Mouse (Mus musculus) liver, embryonic 16.5 days (tissue): ENCODE measurements around the gene Gm13696. TPM values are rescaled to one million over a fixed set of nuclear protein-coding genes. Genes with fewer than 3 reads are reported as not detected.
"Not testable (repeated sequence)": the region's sequence is repeated elsewhere in the genome, so short reads cannot be mapped to it uniquely, and the experiment has no call there.

Source experiments
- ATAC-seq: fragments of 200-750 bp; cut with Nextera tagmentation; 2 replicates; pipeline ENCODE4 v1.8.0; 2017; ENCODE audit warnings: low read depth, mild to moderate bottlenecking, moderate number of reproducible peaks, moderate library complexity
- H3K27ac ChIP-seq: fragments of 300-500 bp; sonication (generic); 2 replicates; pipeline ENCODE4 v1.5.1; 2014; ENCODE audit warnings: mild to moderate bottlenecking, low read length
- H3K27me3 ChIP-seq: fragments of 300-500 bp; sonication (generic); 2 replicates; pipeline ENCODE4 v1.6.1; 2014; ENCODE audit warnings: low read depth, low read length, mixed read lengths; ENCODE audit not compliant: control insufficient read depth, insufficient read depth
- H3K36me3 ChIP-seq: fragments of 300-500 bp; sonication (generic); 2 replicates; pipeline ENCODE4 v1.6.1; 2014; ENCODE audit warnings: mild to moderate bottlenecking; ENCODE audit not compliant: control insufficient read depth, insufficient read depth
- H3K4me1 ChIP-seq: fragments of 300-500 bp; sonication (generic); 2 replicates; pipeline ENCODE4 v1.6.1; 2014; ENCODE audit warnings: low read depth, low read length, mixed read lengths; ENCODE audit not compliant: control insufficient read depth
- H3K4me2 ChIP-seq: fragments of 300-500 bp; sonication (generic); 2 replicates; pipeline ENCODE4 v1.6.1; 2014; ENCODE audit warnings: low read depth, low read length, mixed read lengths
- H3K4me3 ChIP-seq: fragments of 300-500 bp; sonication (generic); 2 replicates; pipeline ENCODE4 v1.5.1; 2014; ENCODE audit warnings: low read depth, mild to moderate bottlenecking, low read length
- H3K9ac ChIP-seq: fragments of 300-500 bp; sonication (generic); 2 replicates; pipeline ENCODE4 v1.6.1; 2014; ENCODE audit warnings: low read depth, low read length
- H3K9me3 ChIP-seq: fragments of 300-500 bp; sonication (generic); replicated peaks from 2 replicates; pipeline ENCODE4 v1.6.1; 2016; ENCODE audit warnings: low read length; ENCODE audit not compliant: control insufficient read depth
- WGBS: fragments of 180-500 bp; shearing (Covaris S2); extraction: QIAGEN DNeasy Blood & Tissue Kit; methylation state at CpG from one replicate; pipeline ENCODE4 v1.1.7; 2014; ENCODE audit not compliant: insufficient replicate concordance; 5-methylcytosine and 5-hydroxymethylcytosine counted together
- polyA plus RNA-seq: library from polyadenylated mRNA; unstranded; fragments of >200 nt; fragmentation: Nextera tagmentation; extraction: Ambion mirVana; gene quantifications from 2 replicates; pipeline ENCODE4 v1.2.1, GENCODE M21; 2015

Gm13696 gene
- polyA plus RNA-seq = not detected in 2 replicates

DNA sequence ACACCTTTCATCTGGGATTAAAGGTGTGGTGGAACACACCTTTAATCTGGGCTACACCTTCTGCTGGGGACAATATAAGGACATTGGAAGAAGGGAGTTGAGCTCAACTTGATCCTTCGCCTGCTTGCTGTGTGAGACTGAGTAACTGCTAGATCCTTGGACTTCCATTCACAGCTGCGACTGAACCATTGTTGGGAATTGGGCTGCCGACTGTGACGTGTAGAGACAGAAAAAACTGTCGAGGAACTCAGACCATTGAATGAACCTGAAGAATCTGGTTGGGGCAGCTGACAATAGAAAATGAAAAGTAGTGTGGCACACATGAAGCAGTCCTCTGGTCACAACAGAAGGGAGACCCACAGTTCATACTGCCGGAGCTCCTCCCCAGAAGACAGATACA lies at the start of gene Gm13696:
Gene Gm13696, plus strand, starts transcription at position 301 of the 400 bp plus-strand sequence.
- not testable (repeated sequence) for H3K9me3 ChIP-seq, H3K4me3 ChIP-seq, H3K4me1 ChIP-seq, H3K36me3 ChIP-seq, ATAC-seq, H3K4me2 ChIP-seq, H3K27ac ChIP-seq, H3K9ac ChIP-seq, H3K27me3 ChIP-seq
- no CpG with 5 or more reads among the region's 6 CpGs for WGBS

DNA sequence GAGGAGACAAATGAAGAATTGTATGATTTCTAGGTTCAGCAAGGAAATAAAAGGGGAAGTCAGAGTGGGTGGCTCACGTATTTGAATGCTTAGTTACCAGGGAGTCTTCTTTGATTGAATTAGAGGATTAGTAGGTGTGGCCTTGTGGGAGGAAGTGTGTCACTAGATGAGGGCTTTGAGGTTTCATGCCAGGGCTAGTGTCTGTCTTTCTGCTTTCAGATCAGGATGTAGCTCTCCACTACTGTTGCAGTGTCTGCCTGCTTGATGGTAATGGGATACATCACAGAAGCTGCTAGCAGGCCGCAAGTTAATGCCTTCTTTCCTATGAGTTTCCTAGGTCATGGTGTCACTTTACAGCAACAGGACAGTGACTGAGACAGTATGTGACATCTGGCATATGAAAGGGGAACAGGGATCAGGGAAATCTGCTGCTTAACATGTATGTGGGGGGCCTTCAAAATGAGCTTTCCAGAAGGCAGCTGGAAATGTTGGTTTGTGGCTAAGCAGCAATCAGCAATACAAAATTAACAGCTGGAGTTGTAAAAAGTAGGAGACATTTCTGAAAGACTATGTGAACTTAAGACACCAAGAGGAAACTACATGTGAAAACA lies 43.3 kb upstream of the Gm13696 start:
- Histone ChIP-seq H3K9ac (no peak overlapping the region), H3K4me2 (no peak overlapping the region), H3K27ac (no peak overlapping the region), H3K4me3 (no peak overlapping the region), H3K36me3 (no peaks in the 10 kb centered on the region), H3K9me3 (no peaks in the 10 kb centered on the region), H3K27me3 (no peaks in the 10 kb centered on the region), H3K4me1 (no peaks in the 10 kb centered on the region)
- no peak for ATAC-seq
- 10% methylated on average over 2 of the region's 2 CpGs for WGBS

DNA sequence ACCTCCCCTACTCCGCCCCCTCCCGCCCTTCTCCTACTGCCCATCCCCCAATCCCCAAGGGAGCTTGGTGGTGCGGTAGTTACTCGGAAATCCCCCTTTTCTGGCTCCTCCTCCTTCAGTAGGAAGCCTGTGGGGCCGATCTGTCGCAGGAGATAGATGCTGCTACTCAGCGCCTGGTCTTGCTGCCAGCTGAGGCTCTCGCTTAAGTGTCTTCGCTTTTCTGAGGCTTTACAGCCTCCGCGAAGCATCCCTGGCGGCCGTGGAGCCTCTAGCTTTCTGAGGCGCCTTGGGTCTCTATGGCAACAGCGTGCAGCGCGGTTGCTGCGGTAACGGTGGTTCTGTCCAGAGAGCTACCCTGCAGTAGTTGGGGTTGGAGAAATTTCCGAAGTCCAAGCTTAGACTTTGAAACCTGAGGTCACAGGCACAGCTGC lies 32.0 kb upstream of the Gm13696 start, which contains the start of gene Zswim2:
Gene Zswim2, minus strand, starts transcription at position 298 of the 431 bp plus-strand sequence.
- 0 out of 2 replicates have a peak within 1 kb of the TSS, but pooled peaks have one; percentile 30 for H3K4me2 ChIP-seq

DNA sequence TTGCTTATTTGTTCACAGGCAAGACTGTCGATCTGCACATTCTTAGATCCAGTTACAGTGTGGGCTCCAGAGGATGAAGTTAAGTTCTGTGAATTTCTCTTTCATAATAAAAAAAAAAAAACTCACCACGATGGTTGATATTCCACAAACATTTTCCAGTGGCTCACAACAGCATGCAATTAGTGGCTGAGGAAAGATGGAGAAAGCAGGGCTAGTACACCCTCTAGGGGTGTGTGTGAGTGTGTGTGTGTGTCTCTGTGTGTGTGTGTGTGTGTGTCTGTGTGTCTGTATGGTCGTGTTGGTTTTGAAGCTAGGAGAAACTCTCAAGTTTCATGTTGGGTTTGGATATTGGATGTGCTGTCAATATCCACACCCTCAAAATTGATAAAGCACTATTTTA lies 31.5 kb upstream of the Gm13696 start:
- WGBS = 17% methylated on average over 3 of the region's 3 CpGs
- no peak for ATAC-seq
- Histone ChIP-seq H3K9me3 (no peaks in the 10 kb centered on the region), H3K9ac (no peak overlapping the region), H3K4me3 (no peak overlapping the region), H3K4me2 (no peak overlapping the region), H3K27me3 (no peaks in the 10 kb centered on the region), H3K36me3 (no peaks in the 10 kb centered on the region), H3K27ac (no peak overlapping the region), H3K4me1 (no peaks in the 10 kb centered on the region)

More for the DNA sequence above, 32.0 kb upstream of the Gm13696 start, which contains the start of gene Zswim2:
- no peak within 1 kb of the TSS for H3K9ac ChIP-seq
- H3K4me3 ChIP-seq = no peak within 1 kb of the TSS
- H3K27me3 ChIP-seq = no peaks in the 10 kb centered on the region
- no peak for ATAC-seq
- 1% methylated on average over 20 of the region's 20 CpGs for WGBS
- H3K36me3 ChIP-seq = no peaks in the 10 kb centered on the region
- no peaks in the 10 kb centered on the region for H3K9me3 ChIP-seq
- no peak within 1 kb of the TSS for H3K27ac ChIP-seq
- H3K4me1 ChIP-seq = no peaks in the 10 kb centered on the region

DNA sequence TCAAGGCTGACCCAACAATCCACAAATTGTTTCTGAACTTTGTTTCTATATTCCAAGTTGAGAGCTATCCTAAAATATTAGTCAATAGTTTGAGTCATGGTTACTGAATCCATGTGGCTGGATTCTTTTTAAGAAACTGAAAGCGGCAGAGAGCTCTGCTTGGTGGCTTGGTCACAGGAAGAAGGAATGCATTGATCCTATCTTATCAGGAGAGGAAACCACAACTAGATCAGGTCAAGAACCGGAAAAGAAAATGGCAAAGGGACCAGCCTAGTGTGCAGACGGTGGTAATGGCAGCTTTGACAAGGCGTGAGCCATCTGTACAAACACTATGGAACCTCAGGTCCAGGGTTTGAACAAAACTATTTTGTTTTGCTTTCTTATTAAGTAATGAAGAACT lies 31.1 kb upstream of the Gm13696 start:
- no peak for ATAC-seq
- Histone ChIP-seq H3K36me3 (no peaks in the 10 kb centered on the region), H3K27me3 (no peaks in the 10 kb centered on the region), H3K27ac (no peak overlapping the region), H3K4me3 (no peak overlapping the region), H3K4me2 (no peak overlapping the region), H3K9me3 (no peaks in the 10 kb centered on the region), H3K4me1 (no peaks in the 10 kb centered on the region), H3K9ac (no peak overlapping the region)
- 14% methylated on average over 4 of the region's 4 CpGs for WGBS

DNA sequence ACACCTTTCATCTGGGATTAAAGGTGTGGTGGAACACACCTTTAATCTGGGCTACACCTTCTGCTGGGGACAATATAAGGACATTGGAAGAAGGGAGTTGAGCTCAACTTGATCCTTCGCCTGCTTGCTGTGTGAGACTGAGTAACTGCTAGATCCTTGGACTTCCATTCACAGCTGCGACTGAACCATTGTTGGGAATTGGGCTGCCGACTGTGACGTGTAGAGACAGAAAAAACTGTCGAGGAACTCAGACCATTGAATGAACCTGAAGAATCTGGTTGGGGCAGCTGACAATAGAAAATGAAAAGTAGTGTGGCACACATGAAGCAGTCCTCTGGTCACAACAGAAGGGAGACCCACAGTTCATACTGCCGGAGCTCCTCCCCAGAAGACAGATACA lies 17.5 kb upstream of the Gm13696 start, which contains the start of gene Gm13698:
Gene Gm13698, plus strand, starts transcription at position 301 of the 400 bp plus-strand sequence.
- ATAC-seq, H3K4me3 ChIP-seq, H3K9me3 ChIP-seq, H3K9ac ChIP-seq, H3K27me3 ChIP-seq, H3K27ac ChIP-seq, H3K4me1 ChIP-seq, H3K36me3 ChIP-seq, H3K4me2 ChIP-seq: not testable (repeated sequence)
- no CpG with 5 or more reads among the region's 6 CpGs for WGBS

DNA sequence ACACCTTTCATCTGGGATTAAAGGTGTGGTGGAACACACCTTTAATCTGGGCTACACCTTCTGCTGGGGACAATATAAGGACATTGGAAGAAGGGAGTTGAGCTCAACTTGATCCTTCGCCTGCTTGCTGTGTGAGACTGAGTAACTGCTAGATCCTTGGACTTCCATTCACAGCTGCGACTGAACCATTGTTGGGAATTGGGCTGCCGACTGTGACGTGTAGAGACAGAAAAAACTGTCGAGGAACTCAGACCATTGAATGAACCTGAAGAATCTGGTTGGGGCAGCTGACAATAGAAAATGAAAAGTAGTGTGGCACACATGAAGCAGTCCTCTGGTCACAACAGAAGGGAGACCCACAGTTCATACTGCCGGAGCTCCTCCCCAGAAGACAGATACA lies 11.7 kb upstream of the Gm13696 start, which contains the start of gene Gm13693:
Gene Gm13693, plus strand, starts transcription at position 301 of the 400 bp plus-strand sequence.
- WGBS = no CpG with 5 or more reads among the region's 6 CpGs
- H3K9ac ChIP-seq = not testable (repeated sequence)

DNA sequence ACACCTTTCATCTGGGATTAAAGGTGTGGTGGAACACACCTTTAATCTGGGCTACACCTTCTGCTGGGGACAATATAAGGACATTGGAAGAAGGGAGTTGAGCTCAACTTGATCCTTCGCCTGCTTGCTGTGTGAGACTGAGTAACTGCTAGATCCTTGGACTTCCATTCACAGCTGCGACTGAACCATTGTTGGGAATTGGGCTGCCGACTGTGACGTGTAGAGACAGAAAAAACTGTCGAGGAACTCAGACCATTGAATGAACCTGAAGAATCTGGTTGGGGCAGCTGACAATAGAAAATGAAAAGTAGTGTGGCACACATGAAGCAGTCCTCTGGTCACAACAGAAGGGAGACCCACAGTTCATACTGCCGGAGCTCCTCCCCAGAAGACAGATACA lies 5.9 kb upstream of the Gm13696 start, which contains the start of gene Gm13695:
Gene Gm13695, plus strand, starts transcription at position 301 of the 400 bp plus-strand sequence.
- not testable (repeated sequence) for H3K4me3 ChIP-seq, H3K27me3 ChIP-seq, H3K4me2 ChIP-seq, H3K36me3 ChIP-seq, H3K9ac ChIP-seq, ATAC-seq, H3K4me1 ChIP-seq, H3K9me3 ChIP-seq, H3K27ac ChIP-seq
- WGBS = no CpG with 5 or more reads among the region's 6 CpGs

More for the DNA sequence above, 11.7 kb upstream of the Gm13696 start, which contains the start of gene Gm13693:
- not testable (repeated sequence) for H3K4me1 ChIP-seq, H3K9me3 ChIP-seq, ATAC-seq, H3K4me2 ChIP-seq, H3K27ac ChIP-seq, H3K4me3 ChIP-seq, H3K36me3 ChIP-seq, H3K27me3 ChIP-seq

DNA sequence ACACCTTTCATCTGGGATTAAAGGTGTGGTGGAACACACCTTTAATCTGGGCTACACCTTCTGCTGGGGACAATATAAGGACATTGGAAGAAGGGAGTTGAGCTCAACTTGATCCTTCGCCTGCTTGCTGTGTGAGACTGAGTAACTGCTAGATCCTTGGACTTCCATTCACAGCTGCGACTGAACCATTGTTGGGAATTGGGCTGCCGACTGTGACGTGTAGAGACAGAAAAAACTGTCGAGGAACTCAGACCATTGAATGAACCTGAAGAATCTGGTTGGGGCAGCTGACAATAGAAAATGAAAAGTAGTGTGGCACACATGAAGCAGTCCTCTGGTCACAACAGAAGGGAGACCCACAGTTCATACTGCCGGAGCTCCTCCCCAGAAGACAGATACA lies 5.7 kb downstream of the Gm13696 start, which contains the start of gene Gm13694:
Gene Gm13694, plus strand, starts transcription at position 301 of the 400 bp plus-strand sequence.
- not testable (repeated sequence) for H3K27ac ChIP-seq, H3K4me2 ChIP-seq, H3K4me1 ChIP-seq, H3K36me3 ChIP-seq, H3K4me3 ChIP-seq, H3K27me3 ChIP-seq, H3K9ac ChIP-seq, ATAC-seq, H3K9me3 ChIP-seq
- no CpG with 5 or more reads among the region's 6 CpGs for WGBS
